Mouse (Mus musculus): Measurements from ENCODE around the gene Stac2. TPM values are rescaled to one million over a fixed set of nuclear protein-coding genes. Genes with fewer than 3 reads are reported as not detected.

The Stac2 gene
- 1.0 and 1.2 TPM in 2 replicates for polyA plus RNA-seq (2012; rRNA removed)

- WGBS = 3% methylated on average over 48 of the region's 48 CpGs
- no peak for DNase-seq (ENCODE audit: low read depth, low spot score)
Observed at GRCm38 (mm10) chr11:98052989-98053834, at the start of gene Stac2. Stac2 (minus strand) TSS chr11:98053462.

GRCm38 (mm10) chr11:98101332-98101731 lies 48.1 kb upstream of the Stac2 start:
- DNase-seq (ENCODE audit: low read depth, low spot score) = no peak

GRCm38 (mm10) chr11:98090583-98090982 lies 37.3 kb upstream of the Stac2 start:
- WGBS = 84% methylated on average over 9 of the region's 9 CpGs
- no peak for DNase-seq (ENCODE audit: low read depth, low spot score)

More at GRCm38 (mm10) chr11:98101332-98101731, 48.1 kb upstream of the Stac2 start:
- WGBS = 84% methylated on average over 3 of the region's 3 CpGs

DNA sequence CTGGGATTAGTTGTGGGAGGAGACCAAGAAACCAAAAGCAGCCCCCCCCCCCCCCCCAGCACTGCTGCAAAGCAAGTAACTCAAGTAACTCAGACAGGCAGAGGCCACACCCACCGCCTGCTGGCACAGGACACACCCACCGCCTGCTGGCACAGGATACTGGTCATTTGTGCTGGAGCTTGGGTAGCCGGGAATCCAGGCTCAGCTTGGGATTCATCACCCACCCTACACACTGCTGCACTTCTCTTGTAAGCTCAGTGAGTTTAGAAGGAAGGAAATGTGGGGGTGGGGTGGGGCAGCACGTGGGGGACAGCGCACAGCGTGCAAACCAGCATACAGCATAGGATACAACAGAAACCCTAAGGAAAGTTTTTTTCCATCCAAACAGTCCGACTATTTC lies 35.0 kb upstream of the Stac2 start:
- no peak for DNase-seq (ENCODE audit: low read depth, low spot score)
- WGBS = 41% methylated on average over 7 of the region's 7 CpGs

- WGBS = 79% methylated on average over 7 of the region's 7 CpGs
- DNase-seq (ENCODE audit: low read depth, low spot score) = no peak
Observed at GRCm38 (mm10) chr11:98086574-98086973, 33.3 kb upstream of the Stac2 start.

- no peak for DNase-seq (ENCODE audit: low read depth, low spot score)
- 92% methylated on average over 9 of the region's 9 CpGs for WGBS
Observed at GRCm38 (mm10) chr11:98086141-98086540, 32.9 kb upstream of the Stac2 start.

GRCm38 (mm10) chr11:98082745-98083144 lies 29.5 kb upstream of the Stac2 start:
- 92% methylated on average over 7 of the region's 7 CpGs for WGBS

GRCm38 (mm10) chr11:98080450-98080849 lies 27.2 kb upstream of the Stac2 start:
- 67% methylated on average over 6 of the region's 6 CpGs for WGBS
- DNase-seq (ENCODE audit: low read depth, low spot score) = no peak

More at GRCm38 (mm10) chr11:98082745-98083144, 29.5 kb upstream of the Stac2 start:
- DNase-seq (ENCODE audit: low read depth, low spot score) = no peak

DNA sequence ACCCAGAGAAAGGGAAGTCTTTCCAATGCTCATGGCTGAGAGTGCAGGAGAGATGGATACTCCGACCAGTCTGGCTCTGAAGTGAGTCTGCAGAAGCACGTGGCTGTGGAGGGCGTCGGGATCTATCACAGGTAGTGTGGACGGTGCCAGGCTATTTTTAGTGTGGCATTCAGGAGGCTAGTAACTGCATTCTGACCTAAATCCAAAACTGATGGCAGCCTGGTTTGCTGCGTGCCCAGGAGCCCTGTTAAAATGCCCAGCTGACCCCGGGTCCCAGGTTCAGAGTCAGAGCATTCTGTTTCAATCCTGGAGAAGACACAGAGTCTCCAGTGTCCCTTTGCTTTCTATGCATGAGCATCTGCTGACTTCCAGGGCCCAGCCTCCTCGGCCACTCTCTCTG lies 23.8 kb upstream of the Stac2 start:
- 66% methylated on average over 8 of the region's 8 CpGs for WGBS
- DNase-seq (ENCODE audit: low read depth, low spot score) = no peak

GRCm38 (mm10) chr11:98075195-98075808 lies 22.0 kb upstream of the Stac2 start:
- WGBS = 20% methylated on average over 13 of the region's 13 CpGs
- DNase-seq (ENCODE audit: low read depth, low spot score) = peak; percentile 38

- DNase-seq (ENCODE audit: low read depth, low spot score) = no peak
- 78% methylated on average over 4 of the region's 4 CpGs for WGBS
Observed at GRCm38 (mm10) chr11:98073442-98073841, 20.2 kb upstream of the Stac2 start.

DNA sequence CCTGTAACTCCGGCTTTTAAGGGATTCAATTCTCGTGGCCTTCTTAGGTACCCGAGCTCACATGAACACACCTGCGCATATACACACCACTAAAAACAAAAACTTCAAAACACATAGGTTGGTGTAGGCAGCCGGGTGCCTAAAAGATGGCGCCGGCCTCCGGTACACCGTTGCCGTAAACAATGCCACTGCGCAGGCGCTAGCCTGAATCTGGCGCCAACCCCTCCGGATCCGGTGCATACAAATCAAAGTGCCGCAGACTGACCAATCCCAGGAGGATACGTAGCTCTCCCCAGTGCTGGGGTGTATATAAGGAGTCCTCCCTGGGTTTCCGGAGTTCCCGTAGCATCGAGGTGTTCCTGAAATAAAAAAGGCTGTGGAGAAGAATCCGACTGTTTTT lies 14.0 kb upstream of the Stac2 start:
- 95% methylated on average over 21 of the region's 21 CpGs for WGBS
- no peak for DNase-seq (ENCODE audit: low read depth, low spot score)

DNA sequence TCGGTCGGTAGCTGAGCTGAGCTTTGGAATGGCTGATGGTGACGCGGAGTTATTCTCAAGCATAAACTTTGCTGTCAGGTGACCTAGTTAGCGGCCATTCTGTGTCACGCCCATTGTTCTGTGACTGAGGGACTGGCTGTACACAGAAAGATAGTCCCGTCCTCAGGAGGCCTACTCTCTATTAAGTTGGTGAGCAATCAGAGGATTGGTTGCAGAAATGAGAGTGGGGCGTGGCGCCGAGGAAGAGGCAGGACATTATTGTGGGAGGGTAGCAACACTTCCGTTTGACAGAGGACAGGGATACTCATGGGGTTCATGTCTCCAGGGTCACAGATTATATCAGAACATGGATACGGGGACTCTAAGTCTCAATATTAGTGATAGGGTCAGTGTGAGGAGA lies 12.9 kb upstream of the Stac2 start:
- WGBS = 84% methylated on average over 12 of the region's 12 CpGs

GRCm38 (mm10) chr11:98061904-98062562 lies 8.8 kb upstream of the Stac2 start:
- 35% methylated on average over 6 of the region's 6 CpGs for WGBS
- DNase-seq (ENCODE audit: low read depth, low spot score) = no peak

More for the DNA sequence above, 12.9 kb upstream of the Stac2 start:
- no peak for DNase-seq (ENCODE audit: low read depth, low spot score)

- WGBS = 69% methylated on average over 3 of the region's 3 CpGs
- DNase-seq (ENCODE audit: low read depth, low spot score) = no peak
Observed at GRCm38 (mm10) chr11:98061441-98061840, 8.2 kb upstream of the Stac2 start.

DNA sequence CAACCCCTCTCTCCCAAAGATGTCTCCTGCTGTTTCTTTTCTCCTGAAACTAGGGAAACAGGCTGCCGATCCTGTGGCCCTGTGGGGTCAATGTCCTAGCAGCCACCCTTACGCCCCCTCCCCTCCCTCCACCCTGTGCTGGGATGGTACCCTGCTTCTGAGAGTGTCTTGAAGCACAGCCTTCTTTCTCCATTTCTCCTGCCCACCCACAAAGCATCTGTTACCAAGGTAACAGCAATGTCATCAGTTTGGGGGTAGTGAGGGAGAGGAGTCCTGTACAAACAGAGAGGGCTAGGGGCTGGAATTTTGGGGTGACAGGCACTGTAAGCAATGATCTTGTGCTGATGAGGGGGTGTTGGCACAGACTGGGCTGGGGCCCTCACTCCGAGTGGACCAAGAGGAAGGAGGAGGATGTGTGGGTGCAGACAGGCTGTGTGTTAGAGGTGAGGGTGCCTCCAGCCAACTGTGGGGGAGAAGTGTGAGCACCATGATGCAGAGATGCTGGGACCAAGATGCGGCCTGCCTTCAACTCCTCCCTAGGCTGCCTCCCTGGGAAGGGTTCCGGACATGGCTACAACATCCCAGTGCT lies 6.9 kb upstream of the Stac2 start:
- 75% methylated on average over 5 of the region's 5 CpGs for WGBS
- DNase-seq (ENCODE audit: low read depth, low spot score) = no peak

- 42% methylated on average over 7 of the region's 7 CpGs for WGBS
- DNase-seq (ENCODE audit: low read depth, low spot score) = no peak
Observed at GRCm38 (mm10) chr11:98059662-98060061, 6.4 kb upstream of the Stac2 start.

DNA sequence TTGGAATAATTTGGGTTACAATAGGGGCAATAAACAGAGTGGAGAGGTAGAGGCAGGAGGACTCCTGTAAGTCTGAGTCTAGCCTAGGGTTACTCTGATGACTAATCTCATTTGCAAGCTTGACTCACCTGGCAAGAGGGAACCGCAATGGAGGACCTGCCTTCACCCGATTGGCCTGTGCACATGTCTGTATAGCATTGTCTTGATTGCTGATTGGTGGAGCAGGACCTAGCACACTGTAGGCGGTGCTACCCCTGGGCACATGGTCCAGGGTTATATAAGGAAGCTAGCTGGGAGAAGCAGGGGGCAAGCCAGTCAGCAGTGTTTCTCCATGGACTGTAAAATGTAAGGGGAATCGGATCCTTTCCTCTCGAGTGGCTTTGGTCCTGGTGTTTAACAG lies 4.7 kb upstream of the Stac2 start:
- 72% methylated on average over 5 of the region's 5 CpGs for WGBS
- no peak for DNase-seq (ENCODE audit: low read depth, low spot score)

GRCm38 (mm10) chr11:98057466-98057865 lies 4.2 kb upstream of the Stac2 start:
- WGBS = 17% methylated on average over 9 of the region's 9 CpGs
- DNase-seq (ENCODE audit: low read depth, low spot score) = no peak
